Mouse (Mus musculus) forelimb bud, embryonic 11.5 days (tissue): Measurements from ENCODE around the gene Olfr1288.

ENCODE experiments used
- DNase-seq: peaks from one replicate; pipeline ENCODE4 v3.0.0-alpha.2; 2012; ENCODE audit warnings: low read depth, low spot score

Gene Olfr1288

DNA sequence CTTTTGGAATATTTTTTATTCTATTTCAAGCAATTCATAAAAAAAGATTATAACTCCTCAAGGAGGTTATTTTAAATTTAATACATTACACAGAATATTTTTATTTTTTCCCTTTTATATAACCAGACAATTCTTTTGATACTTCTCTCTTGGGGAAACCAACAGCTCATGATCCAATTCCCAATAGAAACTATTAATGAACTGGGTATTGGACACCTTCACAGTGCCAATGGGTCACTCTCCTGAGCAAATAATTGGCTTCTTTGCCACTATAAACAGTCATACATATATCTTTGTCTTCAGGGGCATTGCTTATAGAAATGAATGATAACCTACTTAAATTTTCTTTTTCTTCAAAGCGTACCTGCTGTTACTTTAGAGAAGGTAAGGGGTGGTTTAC lies at the start of gene Olfr1288:
TSS of gene Olfr1288 (plus strand) at position 301 of the 400 bp plus-strand sequence.
- DNase-seq = no peak

DNA sequence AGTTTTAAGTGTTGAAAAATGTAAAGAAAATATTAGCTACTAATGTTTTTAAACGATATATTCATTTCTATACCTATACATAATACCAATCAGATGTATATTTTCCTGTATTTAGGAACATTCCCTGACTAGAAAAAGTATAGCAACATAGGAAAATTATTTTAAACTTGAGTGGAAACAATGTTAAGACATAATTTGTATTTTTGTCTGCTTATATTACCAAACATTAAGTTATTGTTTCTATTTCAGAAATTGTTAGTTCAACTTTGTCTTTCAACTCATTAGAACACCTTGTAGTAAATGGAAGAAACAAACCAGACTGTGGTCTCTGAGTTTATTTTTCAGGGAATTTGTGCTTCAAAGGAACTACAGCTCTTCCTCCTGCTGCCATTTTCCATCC lies 25.1 kb upstream of the Olfr1288 start, which contains the start of gene Olfr1287:
TSS of gene Olfr1287 (plus strand) at position 301 of the 400 bp plus-strand sequence.
- DNase-seq = no peak

DNA sequence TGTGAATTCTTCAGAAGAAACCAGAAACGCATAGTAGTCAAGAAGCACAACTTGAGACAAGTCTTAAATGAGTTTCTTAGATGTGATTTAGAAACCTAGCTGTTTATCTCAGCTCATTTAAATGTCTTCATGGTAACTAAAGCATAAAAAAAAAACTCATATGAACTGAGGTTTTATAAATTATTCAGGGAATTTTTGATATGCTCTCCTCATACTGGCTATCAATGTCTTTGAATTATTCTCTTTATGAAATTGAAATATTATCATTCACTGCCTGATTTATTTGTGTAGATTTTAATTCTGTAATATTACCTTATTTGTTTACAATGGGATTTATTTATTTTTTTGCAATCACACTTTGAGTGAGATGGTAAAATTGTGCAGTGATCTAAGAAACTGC lies 6.6 kb downstream of the Olfr1288 start, which contains the start of gene Olfr1289:
TSS of gene Olfr1289 (plus strand) at position 301 of the 400 bp plus-strand sequence.
- no peak for DNase-seq

DNA sequence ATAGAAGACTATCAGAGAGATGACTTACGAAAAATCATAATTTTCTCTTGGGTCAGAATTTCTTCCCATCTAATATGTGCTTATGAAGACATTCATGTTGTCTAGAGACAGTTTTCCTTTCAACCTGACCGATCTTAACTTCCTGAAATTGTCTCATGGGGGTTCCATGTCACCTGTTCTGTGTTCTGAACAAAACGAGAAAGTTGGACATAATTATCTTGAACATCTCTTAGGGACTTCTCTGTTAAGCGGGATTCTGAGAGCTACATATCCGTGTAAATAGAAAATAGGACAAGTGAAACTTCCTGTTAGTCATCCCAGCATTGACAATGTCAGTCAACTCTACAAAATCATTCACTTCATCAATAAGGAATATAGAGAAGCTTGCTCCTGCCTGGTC lies 19.8 kb downstream of the Olfr1288 start, which contains the start of gene Olfr1290:
TSS of gene Olfr1290 (minus strand) at position 101 of the 400 bp plus-strand sequence.
- DNase-seq = no peak

DNA sequence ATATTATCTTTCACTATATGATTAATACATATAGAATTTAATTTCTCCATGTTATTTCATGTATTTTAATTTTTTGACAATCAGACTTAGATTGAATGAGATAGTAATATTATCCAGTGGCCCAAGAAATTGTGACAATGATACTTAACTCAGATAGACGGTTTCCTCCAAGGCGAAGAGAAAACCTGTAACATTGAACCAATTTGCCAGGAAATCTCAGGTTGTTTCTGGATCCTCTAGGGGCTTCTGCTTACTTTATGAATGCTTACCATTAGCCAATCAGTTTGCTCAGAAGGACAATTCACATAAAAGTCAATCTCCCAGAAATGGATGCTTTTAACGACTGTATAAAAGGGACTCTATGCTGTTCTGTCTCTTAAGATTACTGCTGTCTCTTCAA lies 23.0 kb downstream of the Olfr1288 start, which contains the start of gene Olfr1291-ps1:
TSS of gene Olfr1291-ps1 (plus strand) at position 301 of the 400 bp plus-strand sequence.
- no peak for DNase-seq

DNA sequence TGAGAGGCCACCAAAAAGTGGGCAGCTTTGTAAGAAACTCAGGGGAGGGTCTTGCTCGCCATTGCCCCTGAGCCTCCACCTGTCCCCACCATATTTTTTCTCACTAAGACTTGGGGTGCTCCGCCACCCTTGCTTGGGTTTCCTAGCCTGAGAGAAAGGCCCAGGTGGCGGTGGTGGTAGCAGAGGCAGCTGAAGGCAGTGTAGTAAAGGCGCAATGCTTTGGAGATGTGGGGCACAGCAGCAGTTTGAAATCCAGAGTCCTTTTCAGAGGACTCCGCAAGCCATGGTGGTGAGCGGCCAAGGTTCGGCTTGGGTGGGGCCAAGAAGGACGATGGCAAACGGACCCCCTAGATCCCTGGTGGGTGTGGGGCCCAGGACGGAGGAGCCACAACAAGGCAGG lies 43.5 kb downstream of the Olfr1288 start:
- DNase-seq = no peak

DNA sequence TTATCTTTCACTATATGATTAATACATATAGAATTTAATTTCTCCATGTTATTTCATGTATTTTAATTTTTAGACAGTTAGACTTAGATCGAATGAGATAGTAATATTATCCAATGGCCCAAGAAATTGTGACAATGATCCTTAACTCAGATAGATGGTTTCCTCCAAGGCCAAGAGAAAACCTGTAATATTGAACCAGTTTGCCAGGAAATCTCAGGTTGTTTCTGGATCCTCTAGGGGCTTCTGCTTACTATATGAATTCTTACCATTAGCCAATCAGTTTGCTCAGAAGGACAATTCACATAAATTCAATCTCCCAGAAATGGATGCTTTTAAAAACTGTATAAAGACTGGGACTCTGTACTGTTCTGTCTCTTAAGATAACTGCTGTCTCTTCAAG lies 51.0 kb downstream of the Olfr1288 start, which contains the start of gene Olfr1293-ps:
TSS of gene Olfr1293-ps (plus strand) at position 301 of the 400 bp plus-strand sequence.
- DNase-seq = no peak
